Mouse (Mus musculus): ENCODE data around the gene Dusp10.

Dusp10 gene

DNA sequence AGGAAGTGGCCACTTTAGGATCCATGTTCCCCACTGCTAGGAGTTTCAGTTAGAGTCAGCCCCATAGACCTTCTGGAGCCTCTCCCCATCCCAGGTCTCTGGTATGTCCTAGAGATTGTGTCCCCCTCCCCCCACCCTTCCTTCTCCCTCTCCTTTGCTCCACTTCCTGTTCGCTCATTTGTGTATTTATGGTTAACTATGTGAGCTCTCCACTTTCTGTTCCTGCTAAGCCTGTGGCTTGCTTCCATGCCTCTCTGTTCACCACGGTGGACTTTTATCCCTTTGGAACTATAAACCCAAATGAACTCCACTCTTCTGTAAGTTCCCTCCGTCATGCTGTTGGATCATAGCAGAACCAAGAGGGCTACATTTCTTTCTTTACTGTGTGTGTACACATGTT, 13.9 kb downstream of the Dusp10 start:
- in situ Hi-C loops (cut with MboI; ENCODE audit: unreplicated experiment in 2 of 2): loop anchor here in 1 of 2 experiments (25.0 kb wide), 1 partner anchor 1185 kb away; the partner anchor contains the start of gene Rab3gap2

DNA sequence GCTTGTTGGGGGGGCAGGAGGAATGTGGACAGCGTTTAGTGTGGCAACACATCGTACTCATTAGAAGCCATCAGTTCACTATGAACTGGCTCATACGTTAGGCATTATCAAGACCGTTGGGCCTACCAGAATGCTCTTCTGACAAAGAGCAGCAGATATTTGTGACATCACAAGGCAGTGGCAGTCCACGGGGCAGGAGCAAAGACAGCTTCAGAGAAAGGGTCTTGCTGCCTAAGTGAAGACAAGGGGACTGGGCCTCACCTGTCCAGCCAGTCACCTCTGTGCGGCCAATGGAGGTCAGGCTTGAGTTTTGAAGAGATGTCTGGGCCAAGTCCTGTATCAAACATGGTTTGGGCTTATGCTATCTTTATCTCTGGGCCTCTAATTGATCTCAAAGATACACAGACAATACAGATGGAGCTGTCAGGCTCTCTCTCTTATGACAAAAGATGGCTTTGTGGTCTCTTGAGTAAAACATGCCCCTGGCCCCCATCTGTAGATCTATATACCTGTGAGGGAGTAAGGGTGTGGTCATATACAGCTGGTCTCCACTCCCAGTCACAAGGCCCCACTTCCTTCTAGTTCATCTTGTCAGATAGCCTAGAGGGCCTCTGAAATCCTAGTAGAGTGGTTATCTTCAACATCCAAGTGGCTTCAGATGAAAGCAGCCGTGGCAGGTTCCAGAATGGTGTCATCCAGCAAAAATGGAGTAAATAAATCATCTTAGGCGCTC, 17.1 kb downstream of the Dusp10 start:
- in situ Hi-C loops (cut with MboI; ENCODE audit: unreplicated experiment in 2 of 2): loop anchor here (5.0 to 25.0 kb wide), 7 partner anchors 48 to 1182 kb away; partner anchors contain the start of genes Hlx (in 1 of the 2) and Rab3gap2 (in 1 of the 2)

DNA sequence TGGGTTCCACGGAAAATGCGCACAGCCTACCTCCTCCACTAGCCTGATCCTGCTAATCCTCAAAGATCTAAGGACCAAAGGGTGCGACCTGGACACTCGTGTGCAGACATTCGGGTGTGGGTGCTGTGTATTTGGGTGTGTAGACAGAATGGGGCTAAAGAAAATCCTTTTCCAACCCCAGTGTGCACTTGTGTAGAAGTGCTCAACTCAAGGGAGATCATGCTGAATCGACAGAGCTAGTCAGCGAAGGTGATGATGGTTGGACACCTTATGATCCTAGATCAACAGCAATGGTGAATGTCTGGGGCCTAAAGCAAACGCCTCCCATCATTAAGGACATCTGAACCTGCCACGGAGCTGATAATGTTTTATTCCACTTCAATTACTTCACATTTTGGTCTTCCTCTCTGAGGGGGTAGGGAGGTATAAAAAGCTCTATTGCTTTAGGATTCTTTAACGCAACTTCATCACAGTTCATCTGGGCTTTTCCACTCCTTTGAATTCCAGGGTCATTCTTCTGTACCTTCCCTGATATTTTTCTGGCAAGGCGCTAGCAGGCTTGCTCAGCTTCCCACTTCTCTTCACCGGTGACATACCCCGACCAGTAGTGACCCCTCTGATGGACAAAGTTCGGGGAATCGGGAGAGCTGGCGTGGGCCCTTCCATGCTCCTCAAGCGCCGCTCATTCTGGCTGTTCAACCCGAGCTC, 19.7 kb downstream of the Dusp10 start:
- in situ Hi-C loops (cut with MboI; ENCODE audit: unreplicated experiment in 2 of 2): loop anchor here (5.0 to 25.0 kb wide), 7 partner anchors 51 to 1179 kb away; partner anchors contain the start of genes Hlx (in 1 of the 2) and Rab3gap2 (in 1 of the 2)

DNA sequence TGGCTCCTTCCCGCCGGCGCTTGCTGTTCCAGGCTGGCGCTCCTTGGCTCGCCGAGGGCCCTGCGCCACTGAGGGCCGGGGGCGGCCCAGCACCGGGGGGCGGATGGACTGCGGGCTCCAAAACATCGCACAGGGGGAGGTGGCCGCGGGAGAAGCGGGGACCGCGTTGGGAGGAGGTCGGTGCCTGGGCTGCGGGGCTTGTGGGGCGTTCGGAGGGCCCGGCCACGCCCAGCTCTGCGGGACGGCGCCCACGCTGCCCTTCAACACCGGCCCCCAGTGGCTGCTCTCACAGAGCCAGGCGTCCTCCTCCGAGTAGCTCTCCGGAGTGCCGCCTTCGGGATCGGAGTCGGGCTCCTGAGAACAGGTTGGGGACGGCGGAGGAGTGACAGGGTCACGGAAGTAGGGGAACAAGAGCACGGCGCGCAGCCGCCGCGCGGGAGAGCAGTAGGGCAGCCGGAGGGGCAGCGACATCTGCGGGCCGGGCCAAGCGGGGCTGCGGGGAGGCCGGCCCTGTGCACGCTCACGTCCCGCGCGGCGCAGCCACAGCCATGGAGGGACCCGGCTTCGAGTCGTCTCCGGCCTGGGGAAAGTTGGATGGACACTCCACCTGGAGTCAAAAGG, 20.4 kb downstream of the Dusp10 start:
- in situ Hi-C loops (cut with MboI; ENCODE audit: unreplicated experiment in 2 of 2): loop anchor here (5.0 to 25.0 kb wide), 7 partner anchors 51 to 1179 kb away; partner anchors contain the start of genes Hlx (in 1 of the 2) and Rab3gap2 (in 1 of the 2)

DNA sequence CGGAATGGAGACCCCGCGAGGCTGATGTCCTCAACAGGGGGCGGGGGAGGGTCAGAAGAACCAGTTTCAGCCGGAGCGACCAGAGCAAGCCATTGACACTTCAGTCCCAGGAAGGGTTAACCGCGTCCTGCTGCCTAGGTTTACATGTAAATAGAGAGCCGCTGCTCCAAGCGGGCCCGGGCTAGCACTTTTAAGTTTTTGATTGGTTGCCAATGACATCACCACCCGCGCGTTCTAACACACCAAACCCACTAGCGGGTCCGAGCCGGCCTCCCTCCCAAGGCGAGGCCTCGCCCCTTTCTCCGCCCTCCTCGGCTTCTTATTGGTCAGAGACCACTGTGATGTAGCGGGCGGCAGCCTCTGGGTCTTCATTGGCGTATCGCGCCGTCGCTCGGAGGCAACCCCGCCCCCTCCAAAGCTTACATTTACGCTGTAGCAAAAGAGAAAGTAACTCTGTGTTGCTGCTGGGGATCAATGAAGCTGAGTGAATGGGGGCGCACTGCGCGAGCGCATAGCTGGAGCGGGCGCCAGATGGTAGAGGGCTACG, 21.0 kb downstream of the Dusp10 start, which contains the start of gene 1700056E22Rik:
1700056E22Rik (minus strand) TSS at position 291 of the 547 bp plus-strand sequence.
- in situ Hi-C loops (cut with MboI; ENCODE audit: unreplicated experiment in 2 of 2): loop anchor here (5.0 to 25.0 kb wide), 7 partner anchors 52 to 1178 kb away; partner anchors contain the start of genes Hlx (in 1 of the 2) and Rab3gap2 (in 1 of the 2)

DNA sequence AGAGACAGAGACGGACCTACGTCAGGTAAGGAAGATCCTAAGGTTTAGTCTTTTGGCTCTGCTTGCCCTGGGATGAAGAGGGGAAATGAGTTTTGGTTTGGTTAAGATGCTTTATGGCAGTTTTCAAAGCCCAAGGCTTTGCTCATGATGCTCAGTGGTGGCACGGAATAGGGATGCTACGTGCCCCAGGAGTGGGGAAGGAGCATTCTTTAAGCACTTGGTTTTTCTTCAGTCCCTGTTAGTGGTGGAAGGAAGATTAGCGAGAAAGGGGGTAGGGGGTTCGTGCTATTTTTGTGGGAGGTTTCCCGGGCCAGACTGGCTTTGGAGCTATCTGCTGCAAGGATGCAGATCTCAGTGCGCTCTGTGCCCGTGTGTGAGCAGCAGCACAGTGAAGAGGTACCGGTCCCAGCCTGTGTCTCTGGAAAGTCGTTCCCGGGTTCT, 21.7 kb downstream of the Dusp10 start:
- in situ Hi-C loops (cut with MboI; ENCODE audit: unreplicated experiment in 2 of 2): loop anchor here (5.0 to 25.0 kb wide), 8 partner anchors 52 to 1178 kb away; partner anchors contain the start of genes Hlx (in 2 of the 2) and Rab3gap2 (in 1 of the 2)

DNA sequence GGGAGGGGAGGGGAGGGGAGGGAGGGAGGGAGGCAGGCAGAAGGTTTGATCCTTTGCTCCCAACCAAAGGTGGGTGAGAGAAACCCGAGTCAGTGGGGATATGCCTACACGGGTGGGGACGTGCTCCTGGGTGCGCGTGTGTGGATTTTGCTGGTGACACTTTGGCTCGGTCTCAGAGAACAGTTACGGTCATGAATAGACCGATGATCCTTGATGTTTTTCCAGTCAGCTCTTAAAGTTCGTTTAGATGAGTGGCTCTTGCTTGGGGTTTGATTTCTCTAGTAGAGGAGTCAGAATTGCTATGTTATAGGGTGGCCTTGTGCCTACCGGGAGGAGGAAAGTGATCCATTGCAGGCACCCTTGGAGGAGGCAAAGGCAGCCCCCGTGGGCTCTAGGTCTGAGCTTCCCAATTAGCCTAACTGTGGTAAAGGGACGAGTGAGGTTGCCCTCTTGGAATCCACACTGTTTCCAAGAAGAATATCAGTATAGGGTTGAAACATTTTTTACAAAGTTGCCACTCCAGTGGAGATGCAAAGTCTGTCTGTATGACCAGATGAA, 22.3 kb downstream of the Dusp10 start:
- in situ Hi-C loops (cut with MboI; ENCODE audit: unreplicated experiment in 2 of 2): loop anchor here (5.0 to 25.0 kb wide), 5 partner anchors 381 to 1177 kb away; partner anchors contain the start of genes Hlx (in 2 of the 2) and Rab3gap2 (in 1 of the 2)

DNA sequence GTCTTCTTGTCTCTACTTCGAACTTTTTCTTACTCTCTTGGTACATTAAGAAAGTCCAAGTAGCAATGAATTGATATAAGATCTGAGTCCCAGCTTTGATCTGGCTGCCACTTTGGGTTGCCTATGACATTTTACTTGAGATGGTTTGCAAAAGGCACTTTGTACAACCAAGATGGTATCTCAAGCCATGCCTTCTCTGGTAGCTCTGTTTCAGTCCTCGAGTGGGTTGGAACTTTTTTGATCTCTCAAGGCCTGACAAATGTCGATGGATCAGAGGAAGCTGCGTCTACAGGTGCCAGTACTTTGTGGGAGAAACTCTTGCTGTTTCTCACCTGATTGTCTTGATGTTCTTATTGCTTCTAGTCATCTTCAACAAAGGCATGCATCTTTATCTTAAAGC, 24.7 kb downstream of the Dusp10 start:
- in situ Hi-C loops (cut with MboI; ENCODE audit: unreplicated experiment in 2 of 2): loop anchor here (5.0 to 25.0 kb wide), 5 partner anchors 383 to 1174 kb away; partner anchors contain the start of genes Hlx (in 2 of the 2) and Rab3gap2 (in 1 of the 2)

DNA sequence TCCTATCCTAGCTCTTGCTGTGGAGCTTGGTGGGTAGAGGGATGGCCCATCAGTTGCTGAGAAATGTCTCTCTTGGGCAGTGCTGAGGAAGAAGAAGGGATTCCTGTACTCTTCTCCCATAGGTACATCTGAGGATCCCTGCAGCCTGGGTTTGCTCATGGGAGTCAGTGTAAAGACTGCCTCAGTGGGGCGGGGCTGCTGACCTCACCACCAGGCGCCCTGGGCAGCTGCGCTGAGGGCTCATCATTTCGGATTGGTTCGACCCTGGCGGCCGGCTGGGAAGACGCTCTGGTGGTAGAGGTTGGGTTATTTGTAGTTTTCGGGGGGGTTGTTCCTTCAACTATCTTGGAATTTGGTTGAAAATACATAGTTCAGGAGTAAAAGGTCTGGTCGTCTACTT, 26.2 kb downstream of the Dusp10 start:
- in situ Hi-C loops (cut with MboI; ENCODE audit: unreplicated experiment in 2 of 2): loop anchor here (5.0 to 25.0 kb wide), 5 partner anchors 384 to 1173 kb away; partner anchors contain the start of genes Hlx (in 2 of the 2) and Rab3gap2 (in 1 of the 2)

DNA sequence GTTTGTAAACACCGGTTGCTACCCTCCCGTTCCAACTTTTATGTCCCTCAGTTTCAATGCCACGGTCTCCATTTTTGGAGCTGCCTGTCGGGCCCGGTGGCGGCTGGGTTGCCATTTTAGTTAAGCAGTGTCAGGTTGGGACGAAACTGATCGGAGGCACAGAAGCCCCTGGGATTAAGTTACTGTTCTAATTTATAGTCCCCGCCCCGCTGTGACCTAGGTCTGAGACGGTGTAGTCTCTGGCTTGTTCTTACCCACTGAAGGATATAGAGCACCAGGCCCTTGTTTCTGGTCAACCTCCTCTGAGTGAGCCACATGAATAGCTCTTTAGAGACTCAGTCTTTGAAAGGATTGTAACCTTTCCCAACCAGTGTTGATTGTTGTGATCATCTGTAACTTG, 27.1 kb downstream of the Dusp10 start:
- in situ Hi-C loops (cut with MboI; ENCODE audit: unreplicated experiment in 2 of 2): loop anchor here in 1 of 2 experiments (25.0 kb wide), 1 partner anchor 1172 kb away; the partner anchor contains the start of gene Rab3gap2

DNA sequence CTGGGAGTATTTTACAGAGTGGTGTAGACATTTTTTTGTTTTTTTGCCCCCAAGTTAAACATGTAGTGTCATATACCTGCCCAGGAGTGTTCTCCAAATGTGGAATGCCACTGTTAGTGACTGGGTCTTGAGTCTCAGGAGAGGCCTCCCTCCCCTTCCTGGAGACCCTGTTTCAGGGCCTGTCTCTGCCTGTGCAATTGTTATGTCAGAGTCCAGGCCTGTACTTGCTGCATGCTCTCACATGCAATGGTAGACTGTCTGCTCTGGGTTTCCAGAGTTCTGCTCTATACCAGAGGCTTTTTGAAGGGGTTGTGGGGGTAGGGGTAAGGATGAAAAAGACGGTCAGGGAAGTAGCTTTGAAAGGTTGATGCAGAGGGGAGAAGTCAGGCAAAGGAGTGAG, 27.8 kb downstream of the Dusp10 start:
- in situ Hi-C loops (cut with MboI; ENCODE audit: unreplicated experiment in 2 of 2): loop anchor here in 1 of 2 experiments (25.0 kb wide), 1 partner anchor 1171 kb away; the partner anchor contains the start of gene Rab3gap2

DNA sequence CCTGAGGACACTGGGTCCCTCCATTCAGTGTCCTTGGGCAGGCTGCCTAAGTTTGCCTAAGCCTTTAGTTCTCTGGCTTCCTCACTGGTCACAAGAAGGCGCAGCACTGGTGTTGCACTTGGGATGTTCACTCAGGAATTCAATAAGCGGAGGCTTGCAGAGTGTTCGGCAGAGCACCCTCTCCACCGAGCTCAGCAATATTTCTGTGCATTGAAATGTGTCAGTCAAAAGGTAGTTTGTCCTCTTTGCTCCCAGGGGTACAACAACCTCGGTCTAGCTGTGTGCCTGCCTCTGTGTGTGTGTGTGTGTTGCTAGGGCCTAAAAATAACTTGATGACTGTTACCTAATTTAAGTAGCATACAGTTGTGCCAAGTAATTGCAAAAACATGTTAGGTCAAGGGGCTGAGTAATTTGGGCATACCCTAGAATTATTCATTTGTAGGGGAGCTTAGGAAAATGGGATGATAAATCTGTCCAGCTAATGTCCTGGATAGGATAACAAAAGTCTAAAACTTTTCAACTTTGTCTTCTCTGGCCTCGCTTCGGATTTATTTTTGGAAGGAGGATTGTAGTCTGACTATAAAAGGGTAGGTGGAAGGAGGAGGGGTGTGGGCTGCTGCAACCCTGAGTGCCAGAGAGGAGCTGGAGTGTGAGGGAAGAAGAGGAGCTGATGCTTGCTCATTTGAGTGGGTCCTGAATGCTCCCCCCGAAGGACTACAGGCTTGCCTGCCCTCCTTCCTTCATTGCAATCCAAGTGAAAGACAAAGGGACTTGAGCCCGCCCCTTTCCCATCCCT, 28.9 kb downstream of the Dusp10 start:
- in situ Hi-C loops (cut with MboI; ENCODE audit: unreplicated experiment in 2 of 2): loop anchor here in 1 of 2 experiments (25.0 kb wide), 1 partner anchor 1170 kb away; the partner anchor contains the start of gene Rab3gap2

DNA sequence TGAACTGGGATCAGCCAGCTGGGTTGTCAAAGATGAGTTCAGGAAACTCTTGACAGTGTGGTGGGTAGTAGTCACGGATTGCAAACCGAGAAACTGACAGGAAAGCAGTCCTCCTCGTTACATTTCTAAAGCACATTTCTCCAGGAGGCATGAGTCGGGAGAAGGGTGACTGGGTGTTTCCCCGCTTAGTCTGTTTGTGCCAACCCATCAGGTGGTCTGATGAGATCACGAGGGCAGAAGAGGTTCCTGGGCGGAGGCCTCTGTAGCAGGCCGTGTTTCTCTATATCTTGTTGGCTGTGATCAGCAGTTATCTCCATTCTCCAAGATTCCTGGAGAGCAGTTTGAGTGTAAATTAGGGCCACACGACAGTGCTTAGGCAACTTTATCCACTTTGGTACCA, 29.6 kb downstream of the Dusp10 start:
- in situ Hi-C loops (cut with MboI; ENCODE audit: unreplicated experiment in 2 of 2): loop anchor here in 1 of 2 experiments (25.0 kb wide), 1 partner anchor 1170 kb away; the partner anchor contains the start of gene Rab3gap2

DNA sequence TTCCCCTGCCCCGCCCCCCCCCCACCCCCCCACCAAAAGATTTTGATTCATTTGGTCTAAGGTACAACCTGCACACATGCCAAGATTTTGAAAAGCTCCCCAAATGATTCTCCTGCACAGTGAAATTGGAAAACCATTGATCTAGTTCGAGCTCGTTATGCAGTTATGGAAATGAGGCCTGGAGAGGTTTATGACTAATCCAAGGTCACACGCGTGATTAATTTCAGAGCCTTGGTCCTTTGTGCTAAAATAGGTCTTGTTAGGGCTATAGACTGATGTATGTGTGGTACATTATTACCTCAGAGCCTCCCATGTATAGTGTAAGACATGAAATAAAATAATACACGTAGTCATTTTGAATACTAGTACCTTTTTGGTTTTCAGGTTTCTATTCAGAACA, 30.3 kb downstream of the Dusp10 start:
- in situ Hi-C loops (cut with MboI; ENCODE audit: unreplicated experiment in 2 of 2): loop anchor here in 1 of 2 experiments (25.0 kb wide), 1 partner anchor 1169 kb away; the partner anchor contains the start of gene Rab3gap2

DNA sequence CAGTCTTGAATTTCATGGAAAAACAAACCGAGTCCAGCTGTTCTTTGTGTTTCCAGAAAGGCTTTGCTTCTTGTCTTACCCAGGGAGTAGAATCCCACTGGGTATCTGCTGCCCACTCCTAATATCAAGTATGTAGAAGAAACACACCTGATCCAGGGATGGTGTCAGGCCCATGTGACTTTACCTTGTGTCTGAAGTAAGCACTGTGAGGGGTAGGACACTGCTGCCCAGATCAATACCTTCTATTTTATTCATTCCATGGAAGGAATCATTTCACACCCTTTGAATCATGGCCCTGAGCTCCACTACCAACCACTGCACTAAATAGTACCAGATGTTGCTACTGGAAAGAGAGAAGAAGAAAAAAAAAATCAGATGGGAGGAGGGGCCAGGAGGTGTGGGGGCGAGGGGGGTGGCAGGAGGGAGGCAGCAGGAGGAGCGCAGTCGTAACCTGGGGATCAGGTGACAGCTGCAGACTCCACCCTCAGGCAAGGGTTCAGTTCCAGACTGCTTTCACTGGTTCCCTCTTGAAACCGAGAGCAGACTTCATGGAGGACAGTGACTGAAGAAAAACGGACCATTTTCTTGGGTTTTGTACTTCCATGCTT, 33.1 kb downstream of the Dusp10 start:
- in situ Hi-C loops (cut with MboI; ENCODE audit: unreplicated experiment in 2 of 2): loop anchor here in 1 of 2 experiments (25.0 kb wide), 1 partner anchor 1166 kb away; the partner anchor contains the start of gene Rab3gap2

DNA sequence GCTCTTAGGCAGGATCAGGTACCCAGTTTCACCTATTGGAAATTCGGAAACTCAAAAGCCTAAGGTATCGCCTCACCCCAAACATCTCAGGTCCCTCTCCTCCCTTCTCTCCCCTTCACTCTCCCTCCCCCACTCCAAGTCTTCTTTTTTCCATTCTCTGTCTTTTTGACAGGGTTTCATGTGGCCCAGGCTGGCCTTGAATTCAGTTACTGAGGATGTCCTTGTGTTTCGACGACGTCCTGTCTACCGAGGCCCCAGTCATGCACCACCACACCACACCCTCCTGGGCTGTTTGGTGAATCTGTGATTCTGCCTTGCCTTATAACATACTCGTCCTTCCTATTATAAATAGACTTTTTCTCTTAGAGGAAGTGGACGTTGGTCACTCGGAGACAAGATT, 34.7 kb downstream of the Dusp10 start:
- in situ Hi-C loops (cut with MboI; ENCODE audit: unreplicated experiment in 2 of 2): loop anchor here in 1 of 2 experiments (25.0 kb wide), 1 partner anchor 1164 kb away; the partner anchor contains the start of gene Rab3gap2

DNA sequence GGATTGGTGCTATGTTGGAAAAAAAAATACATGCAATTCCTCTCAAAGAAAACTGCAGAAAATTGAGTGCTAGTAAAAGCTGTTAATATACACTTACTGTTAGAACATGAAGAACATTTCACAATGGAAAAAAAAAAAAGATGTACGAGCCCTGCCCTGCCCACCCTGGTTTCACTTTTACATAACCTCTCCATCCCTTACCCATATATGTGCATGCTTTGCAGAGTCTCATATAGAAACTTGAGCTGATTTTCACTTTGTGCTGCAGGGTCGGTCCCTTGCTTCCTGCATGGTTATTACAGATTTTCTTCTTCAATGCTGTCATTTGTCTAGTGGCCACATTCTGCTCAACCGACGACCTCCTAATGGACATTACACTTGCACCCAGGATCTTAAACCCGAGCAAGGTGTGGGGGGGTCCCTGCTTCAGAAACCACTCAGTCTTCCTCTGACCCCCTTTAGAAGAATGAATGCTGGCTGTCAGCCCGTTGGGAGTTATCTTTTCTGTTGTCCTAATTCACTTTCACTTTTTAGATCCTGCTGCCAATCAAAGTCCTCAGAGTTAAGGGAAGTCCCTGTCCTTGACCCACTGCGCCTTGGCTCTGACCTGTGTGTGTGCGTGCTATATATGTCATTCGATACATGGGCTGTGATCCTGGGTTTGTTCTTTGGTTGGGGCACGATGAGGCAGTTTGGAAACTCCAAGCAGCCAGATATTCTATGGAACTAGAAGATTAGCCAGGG, 35.7 kb downstream of the Dusp10 start:
- in situ Hi-C loops (cut with MboI; ENCODE audit: unreplicated experiment in 2 of 2): loop anchor here in 1 of 2 experiments (25.0 kb wide), 1 partner anchor 1163 kb away; the partner anchor contains the start of gene Rab3gap2
